In genomic region chr2:138280225-138280711, GRCm38 (mm10) we compare ENCODE assay signal across 8 mouse cellular contexts. TPM values are rescaled to one million over a fixed set of nuclear protein-coding genes. Genes with fewer than 3 reads are reported as not detected.
A peak's percentile ranks its signal among the peaks of the same experiment; 100 is the strongest.
DNase-seq lines count a peak whose midpoint lies in the region; ATAC-seq and TF ChIP-seq lines count a peak whose summit lies in the region.

No protein-coding gene starts in this region.

- H3K27ac ChIP-seq in cortical plate, adult 2 months (ENCODE audit: insufficient read depth, low read length) = no peak overlapping the region

- peaks cover 2% of the 10 kb centered on the region; the same call in 1 of the 2 replicates for H3K4me1 ChIP-seq in cortical plate, adult 2 months (ENCODE audit: control insufficient read depth, insufficient read depth, low read length)

- peak; percentile 20 for DNase-seq in layer of hippocampus, adult 11-12 months (ENCODE audit: low spot score)
- no peak for DNase-seq in layer of hippocampus, adult 9-10 months (ENCODE audit: low spot score)
- DNase-seq in heart, postnatal 14 days = peak; percentile 16 to 26
- DNase-seq in lung, postnatal 36 days = peak; percentile 53
- DNase-seq in urinary bladder, adult 2 months (ENCODE audit: low spot score) = no peak

- TF ChIP-seq POLR2A in cortical plate, adult 2 months (IDR thresholded peaks at IDR 0.05; ENCODE audit: extremely low read depth, insufficient read depth, low read length) = 0 out of 2 replicates have a peak, but pooled peaks have one; percentile 11

- ATAC-seq in megakaryocyte progenitor cell, adult 5-6 weeks (replicated peaks; ENCODE audit: poor library complexity) = no peak
- ATAC-seq in monocyte, adult 5-6 weeks (replicated peaks; ENCODE audit: insufficient number of reproducible peaks, low FRiP score, low TSS enrichment, poor library complexity, severe bottlenecking) = no peak

- intact Hi-C loops in heart, postnatal 14 days (cut with DNase I) = loop anchor here (2.0 to 10.0 kb wide), 3 partner anchors 105 to 247 kb away; no protein-coding TSS in a partner anchor

- H3K4me3 ChIP-seq in cortical plate, adult 2 months (ENCODE audit: insufficient read depth, low read length) = peak overlapping the region; percentile 55

- TF ChIP-seq CTCF in cortical plate, adult 2 months (IDR thresholded peaks at IDR 0.05; ENCODE audit: extremely low read depth, insufficient read depth, low read length) = peak; percentile 41

RNA-seq across cellular contexts. Expression of gene Btbd3, which starts 23.9 kb away (rescaled TPM):
- polyA plus RNA-seq in cortical plate, adult 2 months (2012; rRNA removed) = 76.4 and 90.4 TPM in 2 replicates
- 10 to 100 TPM; 29.8 to 30.0 TPM for total RNA-seq in heart, postnatal 14 days (2021)
- 23.1 and 24.3 TPM in 2 replicates for polyA plus RNA-seq in urinary bladder, adult 2 months (2012; rRNA removed)
- total RNA-seq in megakaryocyte progenitor cell, adult 5-6 weeks (2015) = 3.2 and 3.4 TPM in 2 replicates
- 2.0 and 2.3 TPM in 2 replicates for total RNA-seq in megakaryocyte progenitor cell, adult 5-6 weeks (2017)
- 0.48 to 0.49 TPM in 2 of 3 replicates, not detected in the other for total RNA-seq in monocyte, adult 5-6 weeks (2017)

Comparison
In these comparisons a context has a peak if more than half of its experiments do, and no peak if none do; other contexts are left out.
1. DNase-seq: peak in layer of hippocampus, adult 11-12 months (single experiment), heart, postnatal 14 days (2 of 2) and lung, postnatal 36 days (single experiment); none in layer of hippocampus, adult 9-10 months (single experiment) and urinary bladder, adult 2 months (single experiment).
2. RNA of gene Btbd3, which starts 23.9 kb away (total RNA-seq): 29.8 to 30.0 TPM in heart, postnatal 14 days; 2.0 to 3.4 TPM in megakaryocyte progenitor cell, adult 5-6 weeks and 0.48 to 0.49 TPM in monocyte, adult 5-6 weeks; every median in the first group is over 4 times any median in the second.